Mouse (Mus musculus) testis, postnatal 10 days (tissue): Measurements from ENCODE around the gene Tfec.

Source experiments
- DNase-seq: peaks from one replicate; pipeline ENCODE4 v3.0.0; 2021; ENCODE audit warnings: low spot score

The Tfec gene

GRCm38 (mm10) chr6:16898251-16898862 lies at the start of gene Tfec:
Gene Tfec, minus strand, starts transcription at chr6:16898441.
- no peak for DNase-seq

GRCm38 (mm10) chr6:16947837-16948236 lies 49.6 kb upstream of the Tfec start:
- no peak for DNase-seq

DNA sequence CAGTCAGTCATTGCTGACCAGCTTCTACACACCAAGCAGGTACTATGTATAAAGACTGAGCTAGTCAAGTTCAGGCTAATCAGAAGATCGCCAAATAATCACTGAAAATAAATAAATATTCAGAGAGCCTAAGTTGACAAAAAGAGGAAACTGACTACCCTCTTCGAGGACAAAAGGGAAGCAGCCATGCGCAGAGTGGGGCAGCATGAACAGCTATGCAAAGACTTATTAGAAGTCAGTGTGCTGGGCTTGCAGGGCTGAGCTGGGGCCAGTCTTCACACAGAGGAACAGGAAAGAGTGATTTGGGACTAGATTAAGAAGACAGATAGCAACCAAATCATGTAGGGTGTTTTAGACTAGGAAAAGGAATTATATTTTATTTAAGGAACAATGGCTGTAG lies 45.3 kb upstream of the Tfec start:
- no peak for DNase-seq

DNA sequence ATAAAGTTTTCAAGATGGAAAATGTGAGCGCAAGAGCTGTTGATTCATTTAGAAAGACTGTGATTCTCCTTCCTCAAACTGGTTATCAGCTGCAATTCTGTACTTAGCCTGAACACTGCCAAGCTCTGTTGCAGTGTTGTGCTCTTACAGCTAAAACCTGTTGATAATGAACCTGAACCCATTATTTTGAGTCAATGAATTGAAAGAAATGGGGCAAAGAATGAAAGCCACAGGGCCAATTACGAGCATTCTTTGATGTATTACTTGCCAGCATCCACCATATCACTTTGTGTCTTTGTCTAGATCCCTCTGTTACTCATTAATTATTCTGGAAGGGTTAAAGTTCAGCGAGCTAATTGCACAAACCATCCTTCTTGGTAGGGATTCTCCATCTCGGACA lies 44.2 kb upstream of the Tfec start:
- DNase-seq, result no peak

DNA sequence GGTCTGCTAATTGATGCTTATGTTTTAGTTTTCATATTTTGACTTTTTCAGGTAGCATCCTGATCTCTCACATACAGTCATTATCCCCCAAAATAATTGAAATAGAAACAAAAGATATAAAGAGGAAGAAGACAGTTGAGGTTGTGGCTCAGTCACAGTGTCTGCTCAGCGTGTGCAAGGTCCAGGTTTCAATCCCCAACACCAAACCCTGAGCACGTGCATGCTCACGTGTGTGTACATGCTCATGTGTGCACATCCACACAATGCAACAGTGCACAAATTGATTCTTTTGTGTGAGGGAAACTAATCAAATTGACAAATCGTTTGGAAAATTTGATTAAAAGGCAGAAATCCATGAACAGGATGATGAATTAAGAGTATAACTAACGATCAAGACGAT lies 32.8 kb upstream of the Tfec start:
- no peak for DNase-seq

DNA sequence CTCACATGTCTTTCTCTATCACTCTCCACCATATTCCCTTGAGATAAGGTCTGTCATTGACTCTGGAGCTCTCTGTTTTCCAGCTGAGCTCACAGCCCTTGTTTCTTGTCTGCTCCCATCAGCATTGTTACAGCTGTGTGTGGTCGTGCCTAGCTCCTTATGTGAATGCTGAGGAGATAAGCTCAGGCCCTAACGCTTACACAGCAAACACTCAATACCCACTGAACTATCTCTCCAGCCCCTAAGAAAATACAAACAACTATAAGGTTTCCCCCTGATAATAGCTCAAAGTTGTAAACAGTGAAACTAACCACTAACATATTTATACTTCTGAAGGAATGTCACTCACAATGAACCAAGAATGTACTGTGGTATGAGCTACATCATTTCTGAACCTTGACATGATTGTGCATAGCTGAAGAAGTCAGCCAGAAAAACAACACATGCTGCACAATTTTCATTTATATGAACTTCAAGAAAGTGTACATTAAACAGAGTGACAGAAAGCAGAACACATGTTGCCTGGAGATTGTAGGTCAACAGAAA lies 21.9 kb upstream of the Tfec start:
- DNase-seq, result no peak

GRCm38 (mm10) chr6:16891819-16892218 lies 6.4 kb downstream of the Tfec start:
- DNase-seq, result no peak

DNA sequence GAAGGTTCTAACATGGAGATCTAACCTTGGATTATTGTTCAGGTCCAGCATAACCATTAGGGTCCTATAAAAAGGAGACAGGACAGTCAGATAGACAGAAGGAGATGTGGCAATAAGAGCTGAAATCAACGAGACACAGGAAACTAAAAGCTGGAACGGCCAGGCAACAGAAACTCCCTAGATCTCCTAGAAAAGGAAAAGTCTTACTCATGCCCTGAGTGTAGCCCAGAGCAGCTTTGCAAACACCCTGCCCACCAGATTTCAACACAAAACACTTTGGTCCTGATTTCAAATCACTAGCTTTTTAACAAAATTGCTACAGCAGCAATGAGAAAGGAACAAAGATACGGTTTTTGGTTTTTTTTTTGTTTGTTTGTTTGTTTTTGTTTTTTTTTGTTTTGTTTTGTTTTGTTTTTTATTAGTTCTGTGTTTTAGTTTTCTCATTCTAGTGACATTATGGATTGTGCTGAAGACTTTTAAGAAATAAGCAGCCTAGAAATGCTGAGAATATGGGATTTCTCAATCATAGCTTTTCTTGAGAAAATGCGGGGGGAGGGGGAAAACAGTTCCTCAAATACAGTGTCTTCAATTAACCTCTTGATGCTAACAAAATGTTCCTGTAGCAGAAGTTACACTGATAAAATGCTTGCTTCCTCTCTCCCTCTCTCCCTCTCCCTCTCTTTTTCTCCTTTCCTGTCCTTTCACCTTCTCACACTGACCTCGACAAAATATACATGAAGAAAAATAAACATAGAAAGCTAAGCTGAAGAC lies 14.5 kb downstream of the Tfec start:
- no peak for DNase-seq

GRCm38 (mm10) chr6:16874021-16874542 lies 24.2 kb downstream of the Tfec start:
- no peak for DNase-seq

- no peak for DNase-seq
These were observed 28.2 kb downstream of the Tfec start for GRCm38 (mm10) chr6:16870067-16870466.

- no peak for DNase-seq
These were observed 29.9 kb downstream of the Tfec start for GRCm38 (mm10) chr6:16868314-16868713.

DNA sequence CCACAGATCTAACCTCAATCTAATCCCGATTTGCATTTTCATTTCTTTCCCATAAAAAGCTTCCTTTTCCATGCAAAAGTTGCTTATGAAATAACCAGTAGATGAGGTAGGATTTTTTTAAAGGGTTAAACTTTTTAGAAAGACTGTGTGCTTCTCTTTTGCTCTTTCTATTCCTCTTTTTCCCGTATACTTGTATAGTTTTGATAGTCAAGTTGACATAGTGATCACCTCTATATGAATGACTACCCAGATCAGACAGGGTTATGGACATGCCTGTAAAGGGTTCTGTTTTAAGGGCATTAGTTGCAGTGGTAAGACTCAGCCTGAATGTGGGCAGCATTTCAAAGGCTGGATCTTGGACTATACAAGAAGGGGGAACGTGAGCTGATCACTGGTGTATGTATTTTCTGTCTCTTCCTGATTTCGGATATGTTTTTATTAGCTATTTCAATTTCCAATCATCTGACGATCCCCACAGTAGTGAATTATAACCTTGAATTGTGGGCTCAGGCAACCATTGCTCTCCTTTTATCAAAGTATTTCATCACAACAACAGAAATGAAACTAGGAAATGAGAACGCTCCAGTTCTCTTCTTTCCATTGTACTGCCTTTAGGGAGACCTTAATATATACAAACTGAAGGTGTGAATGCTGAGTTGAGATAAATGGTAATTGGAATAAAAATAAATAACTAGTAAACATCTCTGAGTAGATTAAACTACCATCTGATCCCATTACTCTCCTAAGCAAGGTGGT lies 35.3 kb downstream of the Tfec start:
- no peak for DNase-seq

GRCm38 (mm10) chr6:16862050-16862449 lies 36.2 kb downstream of the Tfec start:
- DNase-seq, result no peak

GRCm38 (mm10) chr6:16855879-16856545 lies 42.2 kb downstream of the Tfec start:
- no peak for DNase-seq

DNA sequence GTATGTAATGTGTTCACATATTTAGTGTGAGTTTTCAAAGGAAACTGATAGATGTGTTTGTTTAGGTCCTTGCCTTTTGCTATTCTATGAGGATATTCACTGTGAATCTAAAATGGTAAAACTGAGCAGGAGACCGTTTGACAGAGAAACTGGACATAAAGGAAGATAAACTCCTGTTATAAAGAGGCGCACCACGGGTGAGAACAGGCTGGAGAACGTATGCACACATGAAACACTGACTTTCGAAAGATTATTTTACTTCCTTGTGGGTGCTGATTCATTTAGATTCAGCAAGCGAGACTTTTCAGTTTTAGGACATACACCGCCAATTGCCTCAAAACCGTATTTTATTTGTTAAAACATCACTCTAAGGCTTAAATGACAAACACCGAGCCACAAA lies 43.3 kb downstream of the Tfec start:
- DNase-seq, result no peak

DNA sequence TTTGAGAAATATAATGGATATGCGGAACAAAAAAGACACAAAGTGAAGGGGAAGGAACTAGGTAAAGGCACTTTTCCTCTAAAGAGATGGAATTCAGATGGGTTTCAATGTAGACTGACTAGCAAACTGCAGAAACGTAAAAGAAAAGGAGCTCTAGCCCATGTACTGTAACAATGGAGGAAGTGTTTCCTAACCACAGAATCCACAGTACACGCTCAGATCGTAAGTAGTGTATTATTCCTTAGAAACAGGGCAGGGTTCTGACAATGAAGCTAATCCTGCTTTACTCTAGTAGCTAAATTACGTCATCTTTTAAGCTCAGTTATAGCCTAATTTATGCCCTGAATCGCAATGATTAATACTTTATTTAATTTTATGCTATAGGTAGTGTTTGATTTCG lies 51.7 kb downstream of the Tfec start:
- DNase-seq, result no peak

- DNase-seq, result no peak
These were observed 62.6 kb downstream of the Tfec start for GRCm38 (mm10) chr6:16835631-16836030.

GRCm38 (mm10) chr6:16828304-16828703 lies 69.9 kb downstream of the Tfec start:
- no peak for DNase-seq

DNA sequence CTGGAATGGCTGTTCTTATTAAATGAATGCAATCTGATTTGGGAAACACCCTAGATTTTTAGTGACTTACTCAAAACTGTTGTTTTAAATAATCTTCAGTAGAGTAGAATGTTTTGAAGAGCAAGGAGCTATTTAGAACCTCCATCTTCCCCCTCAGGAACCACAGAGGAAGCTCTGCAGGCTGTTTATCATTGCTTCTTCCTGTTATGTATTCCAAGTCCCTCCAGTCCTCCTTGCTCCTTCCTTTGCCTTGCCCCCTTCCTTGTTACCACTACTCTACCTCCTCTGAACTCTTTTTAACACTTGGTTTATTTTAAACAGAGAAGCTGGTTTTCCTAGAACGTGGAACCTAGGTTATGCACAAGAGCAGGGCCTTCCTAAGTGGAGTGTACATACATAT lies 76.3 kb downstream of the Tfec start:
- DNase-seq, result no peak

GRCm38 (mm10) chr6:16806302-16806701 lies 91.9 kb downstream of the Tfec start:
- DNase-seq, result no peak

- DNase-seq, result peak; percentile 40
These were observed 100.6 kb downstream of the Tfec start for GRCm38 (mm10) chr6:16797669-16798068.

DNA sequence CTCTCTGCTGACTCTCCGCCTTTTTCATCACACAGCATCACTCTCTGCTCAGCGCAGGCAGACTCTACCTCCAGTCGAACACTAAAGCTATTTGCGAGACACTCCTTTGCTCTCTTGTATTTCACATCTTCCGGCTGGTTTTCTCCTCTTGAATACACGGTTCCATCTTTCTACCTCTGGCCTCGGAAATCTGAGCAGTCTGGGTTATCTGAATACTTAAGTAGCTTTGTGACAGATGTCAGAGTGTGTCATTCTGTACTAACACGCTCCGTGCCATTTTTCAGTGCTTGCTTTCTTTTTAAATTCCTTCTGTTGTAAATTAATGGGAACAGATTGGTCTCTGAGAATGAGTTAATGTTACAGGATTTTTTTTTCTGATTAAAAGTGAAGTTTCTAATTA lies 101.3 kb downstream of the Tfec start:
- DNase-seq, result no peak
